Mouse (Mus musculus): ENCODE results near the gene Dusp14.

GRCm38 (mm10) chr11:84104036-84104435 is 35.0 kb upstream of the Dusp14 start:
- TF ChIP-seq POLR2A (IDR thresholded peaks at IDR 0.05; ENCODE audit: insufficient read depth, low read depth, low read length) (no peak), CTCF (IDR thresholded peaks at IDR 0.05; ENCODE audit: insufficient read depth, low read depth, low read length) (no peak)
